ENCODE assay signal across 11 mouse cellular contexts in genomic region chr1:71945070-71945469, GRCm38 (mm10).
DNase-seq lines count a peak whose midpoint lies in the region; ATAC-seq lines count a peak whose summit lies in the region.
"Had no signal": no experiment of that assay in that cellular context is flagged by ENCODE, and none has a peak within 500 bp of the region (broad histone marks: within the 10 kb centered on the region; RNA-seq: fewer than 3 reads in every experiment).

No protein-coding gene starts in this region.

- 84% methylated on average over 6 of the region's 6 CpGs for WGBS in heart, embryonic 10.5 days

- H3K9me3 ChIP-seq in heart, embryonic 10.5 days, result no peaks in the 10 kb centered on the region
- H3K9me3 ChIP-seq: neural tube, embryonic 12.5 days had no signal

- no peaks in the 10 kb centered on the region for H3K36me3 ChIP-seq in heart, embryonic 10.5 days
- H3K36me3 ChIP-seq: neural tube, embryonic 12.5 days had no signal

- H3K4me1 ChIP-seq in heart, embryonic 10.5 days, result peaks cover 2% of the 10 kb centered on the region; the same call in 1 of the 2 replicates
- H3K4me1 ChIP-seq: neural tube, embryonic 12.5 days had no signal

- no peak overlapping the region for H3K27ac ChIP-seq in heart, embryonic 10.5 days
- H3K27ac ChIP-seq: kidney, postnatal 0 days; neural tube, embryonic 12.5 days had no signal

- H3K27me3 ChIP-seq in heart, embryonic 10.5 days (ENCODE audit: insufficient read depth, poor library complexity, severe bottlenecking), result no peaks in the 10 kb centered on the region
- H3K27me3 ChIP-seq: CH12.LX; neural tube, embryonic 12.5 days had no signal

- H3K4me3 ChIP-seq in heart, embryonic 10.5 days, result no peak overlapping the region
- H3K4me3 ChIP-seq: neural tube, embryonic 12.5 days had no signal

- no peak for ATAC-seq in erythroblast, adult 5-6 weeks (replicated peaks; ENCODE audit: low FRiP score, poor library complexity, severe bottlenecking)

- DNase-seq in heart, adult 11 months, result peak; percentile 81
- DNase-seq in heart, embryonic 10.5 days (ENCODE audit: low spot score), result no peak
- peak; percentile 26 for DNase-seq in Muller cell, postnatal 12 days (ENCODE audit: inconsistent ontology term)
- DNase-seq in cerebellum, postnatal 25 days, result peak; percentile 48 to 66
- peak; percentile 20 for DNase-seq in ovary, postnatal 14 days (ENCODE audit: low spot score)
- no peak for DNase-seq in yolk sac, embryonic 10.5 days (ENCODE audit: low spot score)
- no peak for DNase-seq in thymus, postnatal 4 days

Comparison
In these comparisons a context has a peak if more than half of its experiments do, and no peak if none do; other contexts are left out.
1. DNase-seq: peak in heart, adult 11 months (single experiment), Muller cell, postnatal 12 days (single experiment), cerebellum, postnatal 25 days (2 of 2) and ovary, postnatal 14 days (single experiment); none in heart, embryonic 10.5 days (single experiment), yolk sac, embryonic 10.5 days (single experiment) and thymus, postnatal 4 days (single experiment).